Mouse (Mus musculus): ENCODE results near the gene Ifitm7.

- TF ChIP-seq CTCF (IDR thresholded peaks at IDR 0.05; ENCODE audit: control insufficient read depth, insufficient read depth, insufficient replicate concordance, low read depth, low read length) = no peak
- no peak for TF ChIP-seq POLR2A (IDR thresholded peaks at IDR 0.05; ENCODE audit: control insufficient read depth, low read depth, low read length)
These were observed 46.4 kb upstream of the Ifitm7 start for GRCm38 (mm10) chr16:14033076-14033475.
